Mouse (Mus musculus) ES-E14 (cell line): Measurements from ENCODE around the gene Otoa. TPM values are rescaled to one million over a fixed set of nuclear protein-coding genes. Genes with fewer than 3 reads are reported as not detected.

Source experiments
- DNase-seq: peaks from one replicate; pipeline ENCODE4 v3.0.0-alpha.2; 2013; ENCODE audit warnings: low read depth, low spot score
- H3K27ac ChIP-seq: 2 replicates; pipeline ENCODE4 v1.5.1; 2012; ENCODE audit warnings: low read depth, mild to moderate bottlenecking, low read length, moderate library complexity, mixed read lengths; ENCODE audit not compliant: poor library complexity, insufficient read depth, severe bottlenecking
- H3K36me3 ChIP-seq: 2 replicates; pipeline ENCODE4 v1.6.1; 2012; ENCODE audit warnings: mild to moderate bottlenecking, low read length, moderate library complexity, mixed read lengths; ENCODE audit not compliant: control insufficient read depth, poor library complexity, insufficient read depth, severe bottlenecking
- H3K4me1 ChIP-seq, 2 experiments: fragments of 150-350 bp in 1 of 2; sonication (generic) in 1 of 2; 2 replicates each; pipeline ENCODE4 v1.6.1; 2012; ENCODE audit warnings: low read length in 2 of 2, mild to moderate bottlenecking in 1 of 2, mixed read lengths in 1 of 2; ENCODE audit not compliant: control insufficient read depth in 2 of 2, insufficient read depth in 2 of 2, poor library complexity in 1 of 2
- H3K4me3 ChIP-seq, 2 experiments: fragments of 150-350 bp in 1 of 2; sonication (generic) in 1 of 2; 2 replicates each; pipeline ENCODE4 v1.5.1; 2012; ENCODE audit warnings: low read length in 2 of 2, low read depth in 1 of 2, mild to moderate bottlenecking in 1 of 2, mixed read lengths in 1 of 2; ENCODE audit not compliant: insufficient read depth in 1 of 2, poor library complexity in 1 of 2, severe bottlenecking in 1 of 2
- H3K9ac ChIP-seq: 2 replicates; pipeline ENCODE4 v1.6.1; 2012; ENCODE audit warnings: low read depth, mild to moderate bottlenecking, low read length, mixed read lengths; ENCODE audit not compliant: poor library complexity, insufficient read depth, severe bottlenecking
- H3K9me3 ChIP-seq: fragments of 150-350 bp; sonication (generic); 2 replicates; pipeline ENCODE4 v1.6.1; 2012; ENCODE audit warnings: low read depth, mild to moderate bottlenecking, low read length; ENCODE audit not compliant: control insufficient read depth, insufficient read depth
- CHD2 ChIP-seq: IDR thresholded peaks from 2 replicates; pipeline ENCODE4 v1.6.1; 2014; ENCODE audit warnings: mild to moderate bottlenecking, low read depth, low read length, inconsistent platforms
- HCFC1 ChIP-seq: IDR thresholded peaks from 2 replicates; pipeline ENCODE4 v1.6.1; 2012; ENCODE audit warnings: low read length, inconsistent platforms, borderline replicate concordance; ENCODE audit not compliant: insufficient read depth
- MAFK ChIP-seq: IDR thresholded peaks from 2 replicates; pipeline ENCODE4 v1.6.1; 2014; ENCODE audit warnings: mild to moderate bottlenecking, low read depth, low read length, inconsistent platforms; ENCODE audit not compliant: insufficient read depth
- ZC3H11A ChIP-seq: IDR thresholded peaks from 2 replicates; pipeline ENCODE4 v1.6.1; 2012; ENCODE audit warnings: low read depth, mild to moderate bottlenecking, inconsistent platforms, low read length, borderline replicate concordance
- ZNF384 ChIP-seq: IDR thresholded peaks from 2 replicates; pipeline ENCODE4 v1.6.1; 2012; ENCODE audit warnings: low read depth, low read length, inconsistent platforms
- in situ Hi-C, 2 experiments: fragments of 600-800 bp; cut with MboI; formaldehyde crosslinking; loops; one replicate each; pipeline ENCODE4 v1.15.1; 2025; ENCODE audit warnings: low sequenced_read_pairs in 2 of 2, inconsistent platforms in 1 of 2; ENCODE audit not compliant: unreplicated experiment in 2 of 2
- total RNA-seq: library from RNA; depleted of rRNA; stranded (reverse); fragments of 300-350 nt; gene quantifications from 2 replicates; pipeline ENCODE4 v1.2.3, GENCODE M21; 2012

Otoa gene
- total RNA-seq, 1 experiment, result 0.22 TPM

DNA sequence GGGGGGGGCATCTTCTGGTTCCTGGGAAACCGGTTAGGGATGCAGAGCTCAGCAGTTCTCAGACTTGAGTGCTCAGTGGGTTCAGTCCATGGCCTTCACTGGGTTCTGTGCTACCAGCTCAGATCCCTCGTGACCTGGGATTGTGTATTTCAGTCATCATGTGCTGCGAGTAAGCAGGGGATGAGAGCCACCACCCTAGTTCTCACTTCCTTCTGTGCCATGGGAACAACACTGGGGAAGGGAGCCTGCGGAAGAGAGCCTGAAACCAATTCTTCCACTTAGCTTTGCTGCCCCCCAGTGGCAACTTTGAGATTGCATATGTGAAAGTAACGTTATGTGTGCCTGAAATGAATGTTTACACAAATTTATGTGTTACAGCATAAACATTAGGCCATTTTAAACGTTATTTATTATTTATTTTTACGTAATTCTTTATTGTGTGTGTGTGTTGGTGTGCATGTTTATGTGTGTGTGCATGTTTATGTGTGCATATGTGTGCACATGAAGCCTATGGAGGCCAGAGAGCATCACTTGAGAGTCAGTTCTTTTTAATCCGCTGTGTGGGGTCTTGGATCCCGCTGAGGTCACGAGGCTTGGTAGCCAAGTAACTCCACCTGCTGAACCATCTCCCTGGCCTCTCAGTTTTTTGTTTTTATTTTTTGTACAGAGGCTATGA is 38.8 kb downstream of the Otoa start:
- Histone ChIP-seq H3K9ac (no peak overlapping the region), H3K36me3 (no peaks in the 10 kb centered on the region), H3K27ac (no peak overlapping the region), H3K4me1 (peaks cover 0 to 1% of the 10 kb centered on the region in 2 experiments; a peak in 1 of 4 replicates), H3K4me3 (no peak overlapping the region), H3K9me3 (no peaks in the 10 kb centered on the region)
- TF ChIP-seq HCFC1, result no peak
- TF ChIP-seq MAFK, result no peak
- no peak for TF ChIP-seq ZNF384
- TF ChIP-seq ZC3H11A, result peak; percentile 68; the same call in 1 of the 2 replicates
- peak; percentile 71 for DNase-seq
- in situ Hi-C loops, result no loop called here

DNA sequence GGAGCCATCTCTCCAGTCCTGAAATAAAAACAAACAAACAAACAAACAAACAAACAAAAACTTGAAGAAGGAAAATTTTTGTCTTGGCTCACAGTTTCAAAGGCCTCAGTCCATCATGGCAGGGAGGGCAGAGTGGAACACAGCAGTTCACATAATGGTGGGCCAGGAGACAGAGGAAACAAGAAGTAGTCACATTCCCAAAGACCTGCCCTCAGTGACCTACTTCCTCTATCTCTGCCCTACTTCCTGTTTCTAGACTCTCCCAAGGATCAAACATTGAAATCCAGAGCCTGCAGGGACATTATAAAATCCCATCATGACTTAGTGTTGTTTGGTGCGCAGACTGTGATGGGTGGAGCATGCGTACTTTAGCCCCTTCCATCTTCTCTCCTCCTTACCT is 49.4 kb downstream of the Otoa start:
- no peak for DNase-seq
- H3K4me3 ChIP-seq, result no peak overlapping the region
- H3K9ac ChIP-seq, result no peak overlapping the region
- H3K4me1 ChIP-seq, result no peaks in the 10 kb centered on the region
- no peaks in the 10 kb centered on the region for H3K9me3 ChIP-seq
- in situ Hi-C loops, result no loop called here
- no peaks in the 10 kb centered on the region for H3K36me3 ChIP-seq
- no peak overlapping the region for H3K27ac ChIP-seq
- TF ChIP-seq ZNF384 (no peak), CHD2 (no peak), ZC3H11A (no peak), MAFK (no peak), HCFC1 (no peak)

DNA sequence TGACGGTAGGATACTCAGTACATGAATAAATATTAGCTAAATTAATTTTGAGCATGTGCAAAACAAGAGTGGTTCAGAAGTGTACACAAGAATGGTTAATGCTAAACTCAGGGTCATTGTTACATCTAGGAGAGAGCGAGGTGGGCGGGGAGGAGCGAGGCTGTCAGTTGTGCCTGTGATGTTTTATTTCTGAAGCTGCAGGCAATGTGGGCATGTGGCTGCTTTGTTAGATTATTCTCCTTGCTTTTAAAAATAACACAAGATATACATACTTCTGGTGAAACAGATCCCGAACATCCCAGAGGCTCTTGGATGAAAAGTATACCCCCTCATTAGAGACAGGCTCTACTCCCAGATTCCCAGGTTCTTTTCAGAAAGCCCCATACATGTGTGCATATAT is 59.8 kb downstream of the Otoa start:
- in situ Hi-C loops, result no loop called here

DNA sequence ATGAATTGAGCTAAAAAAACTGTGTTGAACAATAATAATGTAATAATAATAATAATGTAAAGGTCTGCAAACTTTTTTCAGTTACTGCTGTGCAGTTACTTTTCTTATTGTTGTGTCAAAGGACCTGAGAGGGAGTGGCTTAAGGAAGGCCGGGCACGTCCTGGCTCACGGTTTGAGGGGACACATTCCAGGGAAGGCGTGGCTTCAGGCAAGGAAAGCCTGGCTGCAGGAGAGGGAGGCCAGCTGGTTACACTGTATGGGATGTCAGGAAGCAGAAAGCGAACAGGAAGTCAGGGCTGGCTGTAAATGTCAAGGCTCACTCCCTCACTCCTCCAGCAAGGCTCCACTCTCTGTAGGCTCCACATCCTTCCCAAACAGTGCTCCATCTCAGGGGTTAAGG is 69.2 kb downstream of the Otoa start:
- no peak for DNase-seq
- TF ChIP-seq MAFK (no peak), ZNF384 (no peak), CHD2 (no peak), HCFC1 (no peak), ZC3H11A (no peak)
- H3K4me3 ChIP-seq, result no peak overlapping the region
- no peak overlapping the region for H3K9ac ChIP-seq
- H3K4me1 ChIP-seq, result no peaks in the 10 kb centered on the region
- no peak overlapping the region for H3K27ac ChIP-seq
- H3K36me3 ChIP-seq, result no peaks in the 10 kb centered on the region
- no peaks in the 10 kb centered on the region for H3K9me3 ChIP-seq
- in situ Hi-C loops, result no loop called here

More for the DNA sequence above, 59.8 kb downstream of the Otoa start:
- no peaks in the 10 kb centered on the region for H3K9me3 ChIP-seq
- no peaks in the 10 kb centered on the region for H3K36me3 ChIP-seq
- no peak overlapping the region for H3K4me3 ChIP-seq
- H3K4me1 ChIP-seq, result no peaks in the 10 kb centered on the region
- TF ChIP-seq ZC3H11A, result no peak
- TF ChIP-seq CHD2, result no peak
- no peak for TF ChIP-seq HCFC1
- no peak for TF ChIP-seq MAFK
- no peak overlapping the region for H3K27ac ChIP-seq
- no peak overlapping the region for H3K9ac ChIP-seq
- no peak for DNase-seq
